Mouse (Mus musculus): ENCODE data around the gene BC048671.

Gene BC048671

DNA sequence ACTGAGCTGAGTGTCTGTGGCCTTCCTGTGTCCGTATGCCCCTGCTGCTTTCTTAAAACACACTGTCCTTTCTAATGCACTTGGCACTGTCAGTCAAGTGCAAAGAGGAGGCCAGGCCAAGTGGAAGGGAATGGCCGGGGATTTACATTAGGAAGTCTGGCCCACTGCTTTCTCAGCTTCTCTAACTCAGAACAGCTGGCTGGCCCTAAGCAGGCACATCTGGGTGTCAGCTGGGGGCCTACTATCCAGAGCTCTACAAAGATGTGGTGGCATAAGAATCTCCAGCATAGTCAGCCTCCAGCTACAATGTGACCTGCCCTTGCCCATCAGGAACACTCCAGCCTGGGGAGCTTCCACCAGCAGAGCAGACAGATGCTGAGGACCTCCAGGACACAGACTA is 49.0 kb downstream of the BC048671 start:
- DNase-seq (ENCODE audit: low read depth, low spot score) = no peak

Measured in brain, adult 2 months (tissue).